Mouse (Mus musculus) bone marrow macrophage, adult 2 months (primary cell): Measurements from ENCODE around the gene Atp6v0e.

Experiments used
- CTCF ChIP-seq: IDR thresholded peaks from 2 replicates; pipeline ENCODE4 v1.5.1; 2012; ENCODE audit warnings: low read depth, mild to moderate bottlenecking, low read length, moderate library complexity
- POLR2A ChIP-seq: IDR thresholded peaks from 2 replicates; pipeline ENCODE4 v1.6.1; 2012; ENCODE audit warnings: mild to moderate bottlenecking, low read depth, low read length, borderline replicate concordance

DNA sequence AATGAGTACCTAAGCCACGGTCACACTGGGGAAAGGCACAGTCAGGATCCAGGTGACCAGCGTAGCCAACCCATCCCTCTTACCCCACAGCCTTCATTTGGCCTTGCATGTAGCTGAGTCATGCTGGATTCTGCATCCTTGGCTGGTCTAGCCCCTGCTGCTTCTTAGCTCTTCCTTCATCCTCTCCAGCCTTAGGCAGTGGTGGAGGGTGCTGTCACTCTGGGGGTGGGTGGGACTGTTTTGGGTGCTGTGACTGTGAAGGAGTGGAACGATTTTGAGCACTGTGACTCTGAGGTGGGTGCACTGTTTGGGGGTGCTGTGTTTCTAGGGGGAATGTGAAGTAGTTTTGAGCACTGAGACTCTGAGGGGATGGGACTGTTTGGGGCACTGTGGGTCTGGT is 34.1 kb upstream of the Atp6v0e start:
- TF ChIP-seq POLR2A (no peak), CTCF (no peak)
